Mouse (Mus musculus): Measurements from ENCODE around the gene 2700049A03Rik.

Gene 2700049A03Rik

DNA sequence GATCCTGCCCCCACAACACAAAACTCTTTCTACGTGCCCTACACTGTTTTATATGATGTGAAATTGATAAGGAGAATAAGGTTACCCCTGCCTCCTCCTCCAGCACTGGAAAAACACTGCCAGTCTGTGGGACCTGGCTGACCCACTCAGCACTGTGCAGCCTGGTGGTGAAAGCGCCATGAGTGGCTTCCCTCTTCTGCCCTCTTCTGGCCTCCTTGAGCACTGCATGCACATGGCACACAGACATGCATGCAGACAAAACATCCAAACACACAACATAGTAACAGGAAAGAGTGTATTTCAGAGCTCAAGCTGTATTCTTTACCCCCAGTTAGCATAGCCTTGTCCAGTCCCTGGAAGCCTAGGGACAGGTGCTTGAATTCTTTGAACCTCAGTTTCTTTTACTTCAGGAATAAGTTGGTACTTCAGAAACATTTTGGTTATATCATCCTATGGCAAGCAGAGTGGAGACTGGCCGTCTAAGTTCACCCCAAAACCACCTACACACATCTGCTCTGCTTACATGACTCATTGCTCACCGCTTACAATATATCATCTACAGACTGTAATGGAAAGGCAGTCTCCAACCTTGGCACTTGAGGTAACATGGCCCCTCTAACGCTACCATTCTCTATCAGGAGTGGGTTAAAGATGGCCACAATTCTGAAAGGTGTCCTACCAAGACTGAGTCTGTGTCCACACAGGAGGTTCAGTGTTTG, 138.0 kb downstream of the 2700049A03Rik start:
- peak; percentile 21 for DNase-seq

- no peak for DNase-seq
Observed at GRCm38 (mm10) chr12:71275906-71276595, 139.4 kb downstream of the 2700049A03Rik start.

DNA sequence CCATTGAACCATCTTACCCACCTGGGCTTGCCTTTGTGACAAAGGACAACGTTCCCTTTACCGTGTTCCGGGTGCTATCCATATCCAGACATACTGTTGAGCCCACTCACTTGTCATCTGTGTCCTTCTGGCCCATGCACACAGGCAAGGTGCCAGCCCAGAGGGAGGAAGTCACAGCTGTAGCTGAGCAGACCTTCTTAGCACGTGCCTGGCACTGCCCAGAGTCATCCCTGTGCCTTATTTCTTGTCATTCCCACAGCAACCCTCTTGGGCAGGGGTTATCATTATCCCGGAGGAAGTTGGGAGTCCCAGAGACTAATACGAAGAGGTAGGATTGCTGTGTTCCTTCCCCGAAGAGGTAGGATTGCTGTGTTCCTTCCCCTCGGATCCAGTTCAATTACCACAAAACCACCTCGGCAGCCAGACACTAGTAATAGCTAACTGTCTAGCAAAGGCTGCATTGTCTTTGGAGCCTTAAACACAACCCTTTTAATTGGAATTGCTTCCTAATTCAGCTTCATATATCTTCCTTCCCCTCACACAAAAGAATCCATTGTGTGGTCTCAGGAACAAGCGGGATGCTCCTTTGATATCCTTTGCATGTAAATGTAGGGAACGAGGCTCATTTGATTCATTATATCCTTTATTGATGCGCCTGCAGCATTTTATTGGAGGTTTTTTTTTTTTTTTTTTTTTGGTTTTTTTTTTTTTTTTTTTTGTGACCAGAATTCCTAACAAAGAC, 143.0 kb downstream of the 2700049A03Rik start:
- peak; percentile 7 for DNase-seq

DNA sequence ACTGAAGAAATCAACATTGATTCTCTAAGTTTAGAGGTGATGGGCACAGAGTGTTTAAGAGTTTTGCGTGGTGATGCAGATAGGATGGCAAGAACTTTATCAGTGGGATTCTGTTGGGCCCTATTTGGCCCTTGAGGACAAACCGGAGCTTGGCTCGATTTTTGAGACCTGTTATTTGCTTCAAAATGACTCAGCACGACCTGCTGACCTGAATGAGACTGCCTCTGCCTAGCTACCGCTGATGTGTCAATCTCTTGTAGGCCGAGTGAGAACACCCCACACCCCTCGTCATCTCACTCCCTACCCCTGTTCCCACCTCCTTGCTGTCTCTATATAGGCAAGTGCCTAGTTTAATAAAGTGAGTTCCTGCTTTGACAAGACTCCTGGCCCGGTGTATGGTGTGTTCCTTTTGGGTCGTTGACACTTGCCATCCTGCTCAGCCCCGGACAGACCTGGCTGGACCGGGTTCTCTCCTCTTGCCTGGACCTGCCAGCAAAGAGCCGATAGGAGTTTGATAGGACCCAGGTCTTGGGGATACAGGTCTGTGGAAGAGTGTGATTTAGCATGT, 144.6 kb downstream of the 2700049A03Rik start:
- DNase-seq = no peak

GRCm38 (mm10) chr12:71285399-71285798, 148.8 kb downstream of the 2700049A03Rik start:
- no peak for DNase-seq

DNA sequence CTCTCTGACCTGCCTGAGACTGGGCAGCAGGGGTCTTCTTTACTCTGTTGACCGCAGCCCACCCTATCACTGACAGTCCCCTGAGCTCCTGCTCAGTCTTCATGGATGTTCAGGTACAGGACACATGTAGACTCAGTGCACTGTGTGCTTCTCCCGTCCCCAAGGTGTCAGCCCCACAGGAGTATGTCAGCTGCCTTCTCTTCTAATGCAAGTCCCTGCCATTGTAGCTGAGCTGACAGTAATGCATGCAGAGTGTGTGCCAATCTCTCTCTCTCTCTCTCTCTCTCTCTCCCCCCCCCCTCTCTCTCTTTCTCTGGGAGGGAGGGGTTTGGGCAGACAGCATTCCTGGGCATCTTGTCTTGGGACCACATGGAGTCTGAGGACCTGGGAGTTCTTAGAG, 153.8 kb downstream of the 2700049A03Rik start:
- no peak for DNase-seq
